Mouse (Mus musculus) layer of hippocampus, postnatal 36 days (tissue): ENCODE measurements around the gene Prkg1. TPM values are rescaled to one million over a fixed set of nuclear protein-coding genes. Genes with fewer than 3 reads are reported as not detected.

ENCODE experiments used
- DNase-seq, 2 experiments: peaks; one replicate each; pipeline ENCODE4 v3.0.0; 2022
- total RNA-seq, 2 experiments: library from RNA; stranded (reverse); gene quantifications; 2 replicates each; pipeline ENCODE4 v1.2.3; 2021

The Prkg1 gene
- total RNA-seq, 2 experiments from 2014 or later: 24.3 to 28.4 TPM

GRCm38 (mm10) chr19:31136316-31136715 lies 628.5 kb downstream of the Prkg1 start:
- DNase-seq: no peak

GRCm38 (mm10) chr19:31132614-31133013 lies 632.2 kb downstream of the Prkg1 start:
- DNase-seq: no peak

- DNase-seq: no peak
These were observed 640.2 kb downstream of the Prkg1 start for GRCm38 (mm10) chr19:31124628-31125027.

GRCm38 (mm10) chr19:31114690-31115089 lies 650.1 kb downstream of the Prkg1 start:
- DNase-seq: no peak

- no peak for DNase-seq
These were observed 657.8 kb downstream of the Prkg1 start for GRCm38 (mm10) chr19:31106835-31107554.

GRCm38 (mm10) chr19:31106036-31106435 lies 658.8 kb downstream of the Prkg1 start:
- no peak for DNase-seq

GRCm38 (mm10) chr19:31104764-31105163 lies 660.1 kb downstream of the Prkg1 start:
- DNase-seq: no peak

GRCm38 (mm10) chr19:31099369-31099768 lies 665.5 kb downstream of the Prkg1 start:
- DNase-seq: no peak

- no peak for DNase-seq
These were observed 667.0 kb downstream of the Prkg1 start for GRCm38 (mm10) chr19:31097857-31098256.

- no peak for DNase-seq
These were observed 681.1 kb downstream of the Prkg1 start for GRCm38 (mm10) chr19:31083761-31084160.

- DNase-seq: peak; percentile 99
These were observed 682.0 kb downstream of the Prkg1 start, which contains the start of gene Cstf2t for GRCm38 (mm10) chr19:31082662-31083429. Gene Cstf2t (plus strand): TSS chr19:31082837.

- DNase-seq: no peak
These were observed 682.6 kb downstream of the Prkg1 start for GRCm38 (mm10) chr19:31082226-31082625.

GRCm38 (mm10) chr19:31078241-31078640 lies 686.6 kb downstream of the Prkg1 start:
- no peak for DNase-seq

GRCm38 (mm10) chr19:31076106-31076505 lies 688.7 kb downstream of the Prkg1 start:
- no peak for DNase-seq

GRCm38 (mm10) chr19:31074717-31075063 lies 690.1 kb downstream of the Prkg1 start:
- DNase-seq: no peak

- no peak for DNase-seq
These were observed 690.7 kb downstream of the Prkg1 start for GRCm38 (mm10) chr19:31073959-31074716.

- DNase-seq: no peak
These were observed 699.5 kb downstream of the Prkg1 start for GRCm38 (mm10) chr19:31065206-31065781.

GRCm38 (mm10) chr19:31064740-31065139 lies 700.1 kb downstream of the Prkg1 start:
- DNase-seq: no peak

GRCm38 (mm10) chr19:31046601-31047000 lies 718.2 kb downstream of the Prkg1 start:
- DNase-seq: no peak

- DNase-seq: no peak
These were observed 723.6 kb downstream of the Prkg1 start for GRCm38 (mm10) chr19:31040948-31041847.

GRCm38 (mm10) chr19:31038951-31039350 lies 725.9 kb downstream of the Prkg1 start:
- DNase-seq: no peak

GRCm38 (mm10) chr19:31031596-31031995 lies 733.2 kb downstream of the Prkg1 start:
- DNase-seq: no peak
